Mouse (Mus musculus) testis, postnatal 14 days (tissue): Measurements from ENCODE around the gene Hap1.

Experiments
- DNase-seq: peaks from one replicate; pipeline ENCODE4 v3.0.0; 2021; ENCODE audit warnings: low spot score

The Hap1 gene

DNA sequence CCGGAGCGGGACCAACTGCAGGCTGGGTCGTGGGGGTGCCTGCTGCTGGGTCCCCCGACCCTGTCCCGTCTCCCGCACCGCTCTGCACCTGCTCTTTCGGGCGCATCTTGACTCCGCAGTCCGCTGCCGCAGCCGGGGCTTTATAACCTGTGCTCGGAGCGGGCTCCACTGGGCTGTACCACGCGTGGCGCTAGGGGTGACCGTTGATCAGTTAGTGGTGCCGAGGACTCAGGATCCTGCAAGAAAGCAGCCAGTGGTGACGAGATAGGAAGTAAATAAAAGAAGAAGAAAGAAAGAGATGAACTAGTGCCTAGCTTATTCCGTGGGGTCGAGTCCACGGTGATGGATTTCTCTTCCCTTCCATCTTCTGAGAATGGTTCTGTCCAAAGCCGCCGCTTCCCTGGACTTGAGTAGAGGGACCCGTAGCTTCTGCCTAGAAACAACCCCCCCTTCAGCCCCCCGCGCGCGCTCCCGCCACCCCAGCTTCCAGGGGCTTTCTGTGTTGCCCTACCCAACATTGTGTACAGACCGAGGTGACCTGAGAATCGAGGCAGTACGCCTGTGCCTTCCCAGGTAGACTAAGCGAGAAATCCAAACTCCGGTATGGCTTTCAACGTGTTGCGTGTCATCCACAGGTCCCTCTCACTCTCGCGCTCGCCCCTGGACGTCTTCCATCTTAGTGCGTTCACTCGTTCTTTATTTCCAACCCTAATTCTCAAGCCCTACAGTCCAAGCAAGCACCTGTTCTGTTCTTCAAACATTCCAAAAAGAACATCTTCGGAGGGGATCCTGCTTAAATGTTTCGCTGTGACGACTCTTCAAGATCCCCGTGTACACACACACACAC, at the start of gene Hap1:
Gene Hap1, minus strand, starts transcription at position 157 of the 847 bp plus-strand sequence.
- peak; percentile 56 for DNase-seq

DNA sequence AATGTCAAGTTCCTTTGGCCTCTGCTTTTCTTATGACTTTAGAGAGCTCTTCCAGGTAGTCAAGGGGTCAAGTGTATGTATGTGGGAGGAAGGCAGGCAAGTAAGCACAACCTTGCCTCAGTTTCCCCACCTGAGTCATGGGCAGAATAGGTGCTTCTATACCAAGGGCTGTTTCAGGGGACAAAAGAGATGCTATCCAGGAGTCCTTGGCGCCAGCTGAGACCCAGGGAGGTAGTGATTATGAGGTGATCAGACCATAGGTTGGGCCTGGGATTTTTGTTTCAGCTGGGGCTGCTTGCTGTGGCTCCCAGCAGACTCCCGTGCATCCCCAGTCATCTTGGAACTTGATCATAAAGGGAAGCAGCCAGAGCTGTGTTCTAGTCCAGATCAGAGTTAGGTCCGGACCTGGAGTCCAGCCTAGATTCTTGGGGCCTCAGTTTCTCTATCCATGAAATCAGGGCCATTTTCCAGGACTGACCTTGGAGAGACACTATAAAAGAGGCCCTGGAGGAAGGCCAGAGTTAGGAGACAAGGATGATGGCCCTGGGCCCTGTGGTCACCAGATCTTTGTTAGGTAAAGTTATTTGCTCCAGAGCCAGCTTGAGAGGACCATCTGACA, 48.6 kb upstream of the Hap1 start:
- DNase-seq, result no peak

DNA sequence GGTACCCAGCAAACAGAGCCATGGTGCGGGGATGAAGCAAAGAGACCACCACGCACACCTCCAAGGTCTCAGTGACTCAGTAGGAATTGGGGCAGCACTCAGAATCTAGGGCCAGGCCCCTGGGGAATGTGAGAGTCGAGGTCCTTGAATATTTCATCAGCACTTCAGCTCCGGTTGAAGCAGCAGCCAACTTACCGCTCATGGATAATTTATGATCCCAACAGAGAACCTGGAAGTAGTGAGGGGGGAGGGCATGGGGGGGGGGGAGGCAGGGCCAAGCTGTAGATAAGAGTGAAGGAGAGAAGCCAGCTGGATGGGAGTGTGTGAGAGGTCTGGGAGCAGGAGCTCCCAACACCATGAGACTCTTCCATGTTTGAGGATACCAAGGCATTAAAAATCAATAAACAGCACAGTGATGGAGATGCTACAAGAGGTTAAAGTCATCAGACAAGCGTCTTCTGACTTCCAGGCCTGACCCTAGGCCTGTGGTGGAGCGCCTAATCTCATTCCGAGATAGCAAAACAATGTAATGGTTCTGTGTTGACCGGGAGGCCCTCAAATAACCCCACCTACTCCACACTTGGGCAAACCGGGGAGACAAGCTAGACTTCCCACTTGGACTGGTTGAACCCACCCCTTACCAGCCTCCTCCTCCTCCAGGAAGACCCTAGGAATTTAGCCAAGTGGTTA, 47.7 kb upstream of the Hap1 start:
- no peak for DNase-seq

DNA sequence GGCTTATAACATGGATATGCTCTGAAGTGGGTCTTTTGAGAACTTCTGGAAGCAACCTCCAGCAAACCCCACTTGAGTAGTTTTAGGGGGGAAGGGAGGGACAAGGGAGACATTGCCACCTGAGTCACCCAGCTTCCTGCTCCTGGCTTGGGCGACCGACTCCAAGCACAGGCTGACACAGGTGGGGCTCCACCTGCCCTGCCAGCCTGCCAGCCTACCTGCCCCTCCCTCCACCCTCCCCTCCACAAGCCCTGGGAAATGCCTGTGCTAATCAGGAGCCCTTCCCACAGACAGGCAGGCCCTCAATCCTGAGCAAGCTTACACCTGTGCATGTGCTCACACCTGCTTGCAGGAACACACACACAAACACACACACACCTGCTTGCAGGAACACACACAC, 46.8 kb upstream of the Hap1 start:
- no peak for DNase-seq

DNA sequence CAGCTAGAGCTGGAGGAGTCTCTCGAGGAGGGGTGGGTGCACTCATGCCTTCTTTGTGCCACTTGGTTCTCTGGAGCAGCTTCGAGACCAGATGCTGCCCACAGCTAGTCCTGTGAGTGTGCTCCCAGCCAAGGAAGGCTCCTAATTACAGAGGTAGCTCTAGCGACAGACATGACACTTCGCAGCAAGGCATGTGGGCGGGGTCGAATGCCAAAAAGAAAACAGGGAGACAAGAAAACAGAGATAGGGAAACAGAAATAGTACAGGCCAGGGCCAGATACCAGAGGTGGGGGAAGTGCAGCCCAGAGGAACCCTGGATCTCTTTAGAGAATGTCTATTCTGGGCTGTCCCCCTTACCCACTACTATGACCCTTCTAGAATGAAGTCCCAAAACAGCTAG, 46.3 kb upstream of the Hap1 start:
- no peak for DNase-seq

DNA sequence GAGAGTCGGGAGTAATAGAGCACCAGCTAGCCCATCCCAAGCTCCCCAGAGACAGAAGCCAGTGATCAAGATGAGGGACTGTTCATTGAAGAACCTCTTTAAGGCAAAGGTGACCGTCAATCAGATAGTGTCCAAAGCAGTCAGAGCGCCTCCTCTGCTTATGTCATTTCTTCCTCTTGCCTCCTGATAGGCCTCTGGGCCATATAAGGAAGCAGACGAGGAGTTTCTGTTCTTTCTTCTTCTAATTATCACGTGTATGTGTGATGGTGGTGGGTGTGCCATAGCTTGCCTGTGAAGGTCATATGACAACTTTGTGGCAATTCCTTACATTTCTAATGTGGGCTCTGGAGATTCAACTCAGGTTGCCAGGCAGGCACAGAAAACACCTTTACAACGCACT, 44.9 kb upstream of the Hap1 start:
- DNase-seq, result no peak

DNA sequence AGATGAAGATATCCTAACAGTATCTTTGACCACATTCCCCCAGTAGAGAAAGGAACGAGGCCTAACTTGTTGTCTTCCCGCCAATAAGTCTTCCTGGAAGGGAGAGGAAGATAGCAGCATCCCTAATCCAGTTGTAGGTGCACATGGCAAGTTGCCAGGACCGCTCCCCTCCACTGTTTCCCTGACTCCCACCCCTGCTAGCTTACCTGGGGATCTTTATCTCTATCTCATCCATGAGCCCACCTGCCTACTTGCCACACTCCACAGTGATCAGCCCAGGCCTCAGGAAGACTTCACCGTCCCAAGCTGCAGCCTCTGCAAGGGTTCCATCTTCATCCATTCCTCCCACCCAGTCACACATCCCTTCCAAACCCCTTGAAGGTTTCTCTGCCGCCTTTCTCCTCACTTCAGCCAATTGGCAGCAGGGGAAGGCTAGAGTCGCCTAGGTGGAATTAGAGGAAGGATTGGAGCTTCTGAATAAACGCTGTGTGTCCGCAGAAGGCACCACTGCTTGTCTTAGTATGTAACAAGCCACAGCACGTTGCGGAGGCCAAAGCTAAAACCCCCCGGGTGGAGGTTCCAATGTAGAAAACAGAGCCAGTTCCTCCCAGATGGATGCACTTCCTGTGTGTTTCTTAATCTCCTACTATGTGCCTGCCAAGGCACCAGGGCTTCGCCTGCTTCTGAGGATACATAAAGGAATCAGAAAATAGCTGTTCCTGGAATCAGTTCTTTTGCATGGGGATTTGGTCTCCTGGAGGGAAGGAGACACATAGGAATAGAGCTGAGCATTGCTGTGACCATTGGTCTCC, 44.0 kb upstream of the Hap1 start:
- no peak for DNase-seq

DNA sequence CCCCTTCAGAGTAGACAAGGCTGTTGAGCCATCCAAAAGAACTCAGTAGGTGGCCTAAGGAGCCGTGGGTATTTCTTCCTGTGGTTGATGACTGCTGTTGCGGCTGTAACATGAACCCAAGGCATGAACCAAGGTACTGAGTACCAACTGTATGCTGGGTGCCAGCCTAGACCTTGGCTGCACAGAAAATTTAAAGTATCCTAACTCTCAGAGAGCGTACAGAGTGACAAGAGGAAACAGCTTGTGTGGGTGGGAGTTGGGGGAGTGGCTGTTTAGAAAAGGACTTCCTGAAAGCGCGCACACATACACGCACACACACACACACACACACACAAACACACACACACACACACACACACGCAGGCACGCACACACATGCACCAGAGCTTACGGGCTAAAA, 43.4 kb upstream of the Hap1 start:
- no peak for DNase-seq

DNA sequence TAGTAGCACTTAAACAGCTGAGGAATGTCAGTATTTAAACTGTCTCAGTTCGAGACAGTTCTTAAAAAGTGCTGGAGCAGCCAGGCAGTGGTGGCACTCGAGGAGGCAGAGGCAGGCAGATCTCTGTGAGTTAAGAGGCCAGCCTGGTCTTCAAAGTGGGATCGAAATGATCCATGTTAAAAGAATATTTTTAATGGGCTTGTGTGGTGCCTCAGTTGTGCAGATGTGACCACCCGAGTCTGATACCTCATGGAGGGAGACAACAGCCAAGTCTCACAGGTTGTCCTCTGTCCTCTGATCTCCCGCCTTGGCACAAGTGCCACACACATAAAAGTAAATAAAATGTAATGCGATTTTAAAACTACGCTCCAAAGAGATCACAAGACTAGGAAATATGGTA, 42.6 kb upstream of the Hap1 start:
- DNase-seq, result no peak

DNA sequence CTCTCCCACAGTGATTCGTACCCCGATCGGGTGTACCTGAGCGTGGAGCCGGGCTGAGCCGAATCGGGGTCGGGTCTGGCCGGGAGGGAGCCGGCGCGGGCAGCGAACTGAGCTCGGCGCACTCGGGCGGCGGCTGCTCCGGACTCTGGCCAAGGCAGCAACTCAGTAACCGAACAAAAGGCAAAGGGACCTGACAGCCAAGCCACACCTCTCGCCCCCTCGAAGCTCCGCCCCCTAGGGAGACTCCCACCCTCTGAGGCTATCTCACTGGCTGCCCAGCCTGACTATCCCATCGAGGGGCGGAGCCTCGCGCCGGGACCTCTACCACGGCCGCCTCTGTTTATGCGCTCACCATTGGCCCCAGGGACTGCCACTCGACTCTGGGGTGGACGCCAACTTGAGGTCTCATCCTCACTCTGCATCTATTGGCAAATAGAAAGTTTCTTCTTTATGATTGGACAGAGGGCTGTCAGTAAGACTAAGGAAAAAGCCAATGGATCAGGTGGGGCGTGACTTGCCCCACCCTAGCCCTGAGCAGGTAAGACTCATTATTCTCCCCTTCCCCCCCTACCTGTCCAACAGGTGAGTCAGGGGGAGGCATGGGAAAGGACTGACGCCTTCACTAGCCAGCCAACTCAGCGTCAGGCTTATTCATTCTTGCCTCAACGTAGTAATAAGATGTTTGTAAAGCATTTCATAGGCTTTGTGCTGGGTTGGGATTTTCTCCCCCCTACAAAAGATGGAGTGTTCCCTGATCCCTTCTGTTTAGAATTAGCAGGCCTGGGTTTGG, 41.9 kb upstream of the Hap1 start, which contains the start of gene Jup:
Gene Jup, minus strand, starts transcription at position 164 of the 790 bp plus-strand sequence.
- DNase-seq, result peak; percentile 98

DNA sequence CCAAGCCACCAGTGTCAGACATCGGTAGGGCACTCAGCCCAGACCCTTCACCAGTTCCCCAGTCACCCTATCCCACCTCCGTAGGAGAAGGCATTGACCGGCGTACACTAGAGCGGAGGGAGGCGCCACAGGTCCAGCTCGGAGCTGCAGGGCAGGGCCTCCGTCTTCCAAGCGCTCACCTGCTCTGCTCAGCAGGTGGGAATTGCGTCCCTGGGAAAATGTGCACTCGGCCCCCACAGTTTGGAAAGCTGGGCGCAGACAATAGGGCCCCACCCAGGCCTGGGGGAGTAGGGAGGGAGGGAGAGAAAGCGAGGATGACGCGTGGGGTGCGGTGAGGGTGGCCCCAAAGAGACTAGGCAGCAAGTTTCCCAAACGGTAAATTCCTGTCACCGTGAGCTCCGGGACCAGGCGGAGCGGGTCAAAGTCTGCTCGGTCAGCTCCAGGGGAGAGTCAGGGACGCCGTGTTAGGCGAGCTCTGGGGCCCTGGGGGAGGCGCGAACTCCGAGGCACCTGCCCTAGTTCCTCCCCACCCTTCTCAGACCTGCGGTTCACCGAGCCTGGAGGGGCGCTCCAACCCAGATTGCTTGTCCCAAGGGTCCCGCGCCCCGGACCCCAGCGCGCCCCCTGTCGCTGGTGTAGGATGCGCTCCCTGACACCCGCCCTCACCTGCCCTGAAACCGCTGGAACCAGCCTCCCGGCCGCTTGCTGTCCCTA, 41.1 kb upstream of the Hap1 start:
- peak; percentile 72 for DNase-seq

DNA sequence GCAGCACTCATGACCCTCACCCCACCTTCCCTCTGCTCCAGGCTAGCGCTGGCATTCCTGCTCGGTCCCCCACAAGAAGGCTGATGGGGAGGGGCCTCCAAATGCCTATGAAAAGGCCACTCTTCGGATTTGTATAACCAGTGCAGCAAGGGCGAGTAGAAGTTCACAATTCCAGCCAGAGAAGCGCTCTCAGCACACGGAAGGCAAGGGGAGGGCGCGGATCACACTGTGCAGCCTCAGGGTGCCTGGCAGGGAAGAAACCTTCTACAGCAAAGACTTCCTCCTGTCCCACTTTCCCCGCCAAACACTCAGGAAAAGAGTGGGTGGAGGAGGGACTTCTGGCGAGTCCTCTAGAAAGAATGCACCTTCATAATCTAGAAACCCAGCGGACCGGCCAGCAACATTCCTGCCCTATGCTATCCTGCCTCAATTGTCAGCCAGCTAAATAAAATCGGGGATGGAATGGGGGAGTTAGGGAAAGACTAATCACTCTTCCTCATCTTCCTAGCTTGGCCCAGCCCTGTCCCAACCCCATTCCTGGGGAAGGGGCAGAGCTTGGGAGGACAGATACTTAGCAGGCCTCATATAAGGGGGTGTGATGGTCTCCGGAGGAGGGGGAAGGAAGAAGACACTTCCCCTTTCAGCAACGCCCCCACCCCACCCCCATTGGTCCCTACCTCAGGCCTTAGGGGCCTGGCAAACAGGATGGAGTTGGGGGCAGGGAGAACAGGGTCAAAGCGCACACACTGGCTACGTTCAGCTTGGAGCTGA, 40.1 kb upstream of the Hap1 start:
- DNase-seq, result no peak

DNA sequence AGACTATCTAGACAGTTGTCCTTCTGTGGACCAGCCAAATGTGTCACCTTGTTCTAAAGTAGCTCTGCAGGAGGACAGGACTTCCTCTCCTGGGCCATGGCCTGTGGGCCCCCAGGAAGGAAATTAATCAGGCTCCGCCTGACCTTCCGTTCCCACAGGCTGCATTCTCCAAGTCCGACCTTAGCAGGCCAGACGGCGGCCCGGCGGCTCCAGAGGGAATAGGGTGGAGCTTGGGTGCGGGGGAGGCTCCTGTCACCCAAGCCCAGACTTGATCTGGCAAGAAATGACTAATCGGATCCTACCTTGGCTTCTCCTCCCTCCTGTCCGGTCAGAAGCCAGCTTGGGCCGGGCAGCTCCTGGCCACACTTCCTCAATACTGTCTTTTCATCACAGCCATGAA, 39.3 kb upstream of the Hap1 start:
- DNase-seq, result no peak

DNA sequence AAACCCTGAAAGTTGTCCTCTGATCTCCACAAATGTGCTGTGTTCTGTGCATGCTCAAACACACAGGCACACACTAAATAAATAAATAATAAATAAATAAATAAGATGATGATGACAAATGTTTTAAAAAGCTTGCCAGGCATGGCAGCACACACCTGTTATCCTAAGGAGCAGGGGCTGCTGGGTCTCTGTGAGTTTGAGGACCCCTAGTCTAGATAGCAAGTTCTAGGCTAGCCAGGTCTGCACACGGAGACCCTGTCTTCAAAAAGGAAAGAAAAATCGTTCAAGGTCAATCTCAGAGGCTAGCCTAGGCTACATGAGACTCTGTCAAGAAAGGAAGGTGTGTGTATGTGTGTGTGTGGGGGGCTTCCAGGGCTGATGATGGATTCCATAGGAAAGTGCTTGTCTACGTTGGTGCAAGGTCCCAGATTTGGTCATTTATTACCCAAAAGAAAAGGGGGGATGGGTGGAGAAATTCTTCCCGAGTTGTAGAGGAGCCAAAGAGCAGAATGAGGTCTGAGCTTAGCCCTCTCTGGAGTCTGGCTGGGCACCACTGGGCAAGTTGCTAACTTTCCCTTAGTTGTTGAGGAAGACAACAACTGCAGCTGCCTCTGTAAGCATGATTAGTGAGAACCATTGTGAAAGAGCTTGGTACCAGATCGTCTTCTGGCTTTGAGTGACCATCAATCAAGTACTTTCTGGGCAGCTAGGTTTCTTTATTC, 38.6 kb upstream of the Hap1 start:
- no peak for DNase-seq

DNA sequence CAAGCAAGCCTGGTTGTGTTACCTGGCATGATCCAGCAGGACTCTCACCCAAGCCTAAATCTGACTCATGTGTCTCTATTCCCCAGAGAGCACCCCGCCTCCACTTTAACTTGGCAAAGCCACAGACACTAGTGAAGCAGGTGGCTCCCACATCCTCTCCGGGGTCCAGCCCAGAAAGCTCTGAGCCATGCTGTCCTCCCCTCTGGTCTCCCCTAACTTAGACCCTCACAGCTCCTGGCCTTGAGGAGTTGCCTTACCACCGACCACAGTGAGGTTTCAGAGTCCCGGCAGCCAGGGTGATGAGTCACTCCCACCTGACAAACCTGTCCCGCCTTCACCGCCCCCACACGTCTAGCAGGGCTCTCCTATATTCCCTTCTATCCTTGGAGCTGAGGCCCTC, 37.8 kb upstream of the Hap1 start:
- DNase-seq, result no peak

DNA sequence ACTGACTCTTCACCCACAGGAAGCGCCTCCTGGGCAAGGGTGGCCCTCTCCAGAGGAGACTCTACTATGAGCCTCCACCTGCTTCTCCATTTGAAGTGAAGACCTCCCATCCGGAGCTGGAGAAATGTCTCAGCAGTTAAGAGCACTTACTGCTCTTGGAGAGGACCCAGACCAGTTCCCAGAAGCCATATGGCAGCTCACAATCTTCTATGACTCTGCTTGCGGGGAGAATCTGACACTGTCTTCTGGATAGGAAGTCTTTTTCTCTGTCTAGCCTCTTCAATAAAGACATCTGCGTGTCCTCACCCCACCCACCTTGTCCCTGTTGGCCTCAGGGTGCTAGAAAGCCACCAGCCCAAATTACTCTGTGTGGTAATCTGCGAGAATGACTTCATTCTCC, 37.0 kb upstream of the Hap1 start:
- no peak for DNase-seq

DNA sequence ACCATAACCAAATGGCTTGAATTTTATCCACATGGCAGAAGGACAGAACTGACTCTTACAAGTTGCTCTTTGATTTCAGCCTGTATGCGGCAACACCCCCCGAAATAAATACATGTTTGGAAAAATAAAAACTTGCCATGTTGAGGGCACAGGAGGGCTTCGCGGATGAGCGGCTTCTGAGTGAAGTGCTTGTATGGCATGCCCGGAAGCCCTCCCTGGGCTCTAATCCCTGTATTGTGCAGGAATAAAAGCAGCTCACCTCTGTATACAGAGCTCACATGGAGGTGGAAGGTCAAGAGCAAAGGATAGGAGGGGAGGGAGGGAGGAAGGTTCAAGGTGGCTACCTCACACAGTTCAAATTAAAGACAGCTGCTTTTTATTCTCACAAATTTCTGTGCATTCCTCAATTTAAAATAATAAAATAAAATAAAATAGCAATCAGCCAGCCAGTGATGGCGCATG, 36.0 kb upstream of the Hap1 start:
- no peak for DNase-seq

DNA sequence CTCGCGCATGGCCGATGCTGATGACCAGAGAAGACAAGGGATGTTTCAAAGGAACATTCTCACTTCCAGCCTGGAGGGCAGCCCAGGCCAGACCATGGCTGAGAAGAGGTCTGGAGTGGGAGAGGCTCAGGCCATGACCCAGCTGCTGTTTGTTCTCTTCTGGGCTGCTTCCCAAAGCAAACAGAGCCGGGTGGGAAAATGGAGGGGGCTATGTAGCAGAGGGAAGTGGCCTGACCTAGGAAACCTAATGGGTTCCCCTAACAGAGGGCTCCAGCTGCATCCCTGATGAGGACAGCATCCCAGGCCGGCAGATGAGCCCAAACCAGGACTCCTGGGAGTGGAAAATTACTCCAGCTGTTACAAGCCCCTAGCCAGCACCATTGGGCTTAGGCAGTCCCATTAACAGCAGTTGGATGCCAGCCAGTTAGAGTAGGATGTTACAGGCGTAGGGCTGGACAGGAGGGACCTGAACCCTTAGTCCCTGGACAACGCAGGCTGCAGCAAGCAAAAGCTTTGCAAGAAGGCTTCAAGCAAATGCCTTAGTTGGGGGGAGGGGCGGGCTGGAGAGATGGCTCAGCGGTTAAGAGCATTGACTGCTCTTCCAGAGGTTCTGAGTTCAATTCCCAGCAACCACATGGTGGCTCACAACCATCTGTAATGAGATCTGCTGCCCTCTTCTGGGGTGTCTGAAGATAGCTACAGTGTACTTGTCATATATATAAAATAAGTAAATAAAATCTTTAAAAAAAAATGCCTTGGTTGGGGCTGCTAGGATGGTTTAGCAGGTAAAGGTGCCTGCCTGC, 35.4 kb upstream of the Hap1 start:
- DNase-seq, result peak; percentile 61
